Mouse (Mus musculus) kidney, postnatal 0 days (tissue): ENCODE results near the gene Poldip2. TPM values are rescaled to one million over a fixed set of nuclear protein-coding genes. Genes with fewer than 3 reads are reported as not detected.

Source experiments
- ATAC-seq: fragments of 200-750 bp; cut with Nextera tagmentation; replicated peaks from 2 replicates; pipeline ENCODE4 v1.8.0; 2017; ENCODE audit warnings: low read depth, moderate number of reproducible peaks, moderate TSS enrichment, moderate library complexity; ENCODE audit not compliant: low FRiP score
- DNase-seq: peaks from one replicate; pipeline ENCODE4 v3.0.0-alpha.2; 2016; ENCODE audit warnings: low spot score
- H3K27ac ChIP-seq: fragments of 300-500 bp; sonication (generic); 2 replicates; pipeline ENCODE4 v1.5.1; 2014; ENCODE audit warnings: mild to moderate bottlenecking
- H3K27me3 ChIP-seq: fragments of 300-500 bp; sonication (generic); 2 replicates; pipeline ENCODE4 v1.6.1; 2014; ENCODE audit warnings: low read length, mixed read lengths; ENCODE audit not compliant: insufficient read depth
- H3K36me3 ChIP-seq: fragments of 300-500 bp; sonication (generic); 2 replicates; pipeline ENCODE4 v1.6.1; 2014; ENCODE audit warnings: low read length, mixed read lengths; ENCODE audit not compliant: insufficient read depth
- H3K4me1 ChIP-seq: fragments of 300-500 bp; sonication (generic); replicated peaks from 2 replicates; pipeline ENCODE4 v1.6.1; 2014; ENCODE audit warnings: antibody characterized with exemption, low read length, mixed read lengths; ENCODE audit not compliant: insufficient read depth
- H3K4me2 ChIP-seq: fragments of 300-500 bp; sonication (generic); 2 replicates; pipeline ENCODE4 v1.6.1; 2014; ENCODE audit warnings: mild to moderate bottlenecking, low read length, moderate library complexity, mixed read lengths
- H3K4me3 ChIP-seq: fragments of 300-500 bp; sonication (generic); replicated peaks from 2 replicates; pipeline ENCODE4 v1.5.1; 2014; ENCODE audit warnings: low read depth, low read length
- H3K9ac ChIP-seq: fragments of 300-500 bp; sonication (generic); 2 replicates; pipeline ENCODE4 v1.6.1; 2014; ENCODE audit warnings: low read depth, low read length
- H3K9me3 ChIP-seq: fragments of 300-500 bp; sonication (generic); replicated peaks from 2 replicates; pipeline ENCODE4 v1.6.1; 2016; ENCODE audit warnings: low read length, inconsistent platforms, mixed read lengths
- CTCF ChIP-seq: IDR thresholded peaks from 2 replicates; pipeline ENCODE4 v1.5.1; 2016; ENCODE audit warnings: antibody characterized with exemption, low read depth, mild to moderate bottlenecking, moderate library complexity
- WGBS: fragments of 180-500 bp; shearing (Covaris S2); extraction: QIAGEN DNeasy Blood & Tissue Kit; methylation state at CpG from one replicate; pipeline ENCODE4 v1.1.7; 2014; 5-methylcytosine and 5-hydroxymethylcytosine counted together
- polyA plus RNA-seq: library from polyadenylated mRNA; unstranded; fragments of >200 nt; fragmentation: Nextera tagmentation; extraction: Ambion mirVana; gene quantifications from 2 replicates; pipeline ENCODE4 v1.2.1, GENCODE M21; 2015

The Poldip2 gene
- polyA plus RNA-seq, 1 experiment from 2014 or later, result 173 TPM

- peaks cover 10% of the 10 kb centered on the region; the same call in 1 of the 2 replicates for H3K36me3 ChIP-seq
- no peak overlapping the region for H3K27ac ChIP-seq
- H3K4me1 ChIP-seq, result no peaks in the 10 kb centered on the region
- H3K9ac ChIP-seq, result no peak overlapping the region
- H3K27me3 ChIP-seq, result no peaks in the 10 kb centered on the region
- 87% methylated on average over 6 of the region's 6 CpGs for WGBS
- H3K4me2 ChIP-seq, result no peak overlapping the region
- ATAC-seq (no peak), DNase-seq (no peak)
- no peak overlapping the region for H3K4me3 ChIP-seq
- no peak for TF ChIP-seq CTCF
- H3K9me3 ChIP-seq, result no peaks in the 10 kb centered on the region
Observed at GRCm38 (mm10) chr11:78571854-78572253, 59.9 kb downstream of the Poldip2 start.

Other genes with a start within 250 kb of the Poldip2 start
- gene BC030499, start 221.4 kb upstream of the Poldip2 start, polyA plus RNA-seq, result 0.17 TPM in 1 of 2 replicates, not detected in the other
- gene Spag5, start 210.7 kb upstream of the Poldip2 start, polyA plus RNA-seq, result 12.4 and 14.8 TPM in 2 replicates
- 12.5 and 13.0 TPM in 2 replicates for gene Aldoc, start 189.2 kb upstream of the Poldip2 start, polyA plus RNA-seq
- gene Pigs, start 183.8 kb upstream of the Poldip2 start, polyA plus RNA-seq, result 67.5 and 74.9 TPM in 2 replicates
- gene Unc119, start 168.7 kb upstream of the Poldip2 start, polyA plus RNA-seq, result 30.4 TPM in 2 replicates
- gene Foxn1, start 125.6 kb upstream of the Poldip2 start, polyA plus RNA-seq, result not detected in 2 replicates
- 6.5 and 6.6 TPM in 2 replicates for gene Slc13a2, start 90.0 kb upstream of the Poldip2 start, polyA plus RNA-seq
- gene Slc46a1, start 46.5 kb upstream of the Poldip2 start, polyA plus RNA-seq, result 21.7 and 23.4 TPM in 2 replicates
- gene Sarm1, start 14.4 kb upstream of the Poldip2 start, polyA plus RNA-seq, result 0.55 and 1.1 TPM in 2 replicates
- 0.70 and 1.7 TPM in 2 replicates for gene Vtn, start 13.1 kb upstream of the Poldip2 start, polyA plus RNA-seq
- gene Sebox, start 8.7 kb upstream of the Poldip2 start, polyA plus RNA-seq, result not detected in 2 replicates
- 56.0 and 58.9 TPM in 2 replicates for gene Tmem199, start within 50 bp of the Poldip2 start, polyA plus RNA-seq
- 59.8 and 66.5 TPM in 2 replicates for gene Tnfaip1, start 24.1 kb downstream of the Poldip2 start, polyA plus RNA-seq
- 185 and 187 TPM in 2 replicates for gene Ift20, start 24.2 kb downstream of the Poldip2 start, polyA plus RNA-seq
- 61.0 and 65.8 TPM in 2 replicates for gene Tmem97, start 38.6 kb downstream of the Poldip2 start, polyA plus RNA-seq
- 19.2 and 20.8 TPM in 2 replicates for gene Nlk, start 185.2 kb downstream of the Poldip2 start, polyA plus RNA-seq
- gene Ccnq, start 239.5 kb downstream of the Poldip2 start, polyA plus RNA-seq, result 53.6 and 55.8 TPM in 2 replicates